Mouse (Mus musculus) A20 (cell line): ENCODE data around the gene Sit1.

Source experiments
- DNase-seq: peaks from one replicate; pipeline ENCODE4 v3.0.0-alpha.2; 2011; ENCODE audit warnings: low read depth, low spot score

Gene Sit1

DNA sequence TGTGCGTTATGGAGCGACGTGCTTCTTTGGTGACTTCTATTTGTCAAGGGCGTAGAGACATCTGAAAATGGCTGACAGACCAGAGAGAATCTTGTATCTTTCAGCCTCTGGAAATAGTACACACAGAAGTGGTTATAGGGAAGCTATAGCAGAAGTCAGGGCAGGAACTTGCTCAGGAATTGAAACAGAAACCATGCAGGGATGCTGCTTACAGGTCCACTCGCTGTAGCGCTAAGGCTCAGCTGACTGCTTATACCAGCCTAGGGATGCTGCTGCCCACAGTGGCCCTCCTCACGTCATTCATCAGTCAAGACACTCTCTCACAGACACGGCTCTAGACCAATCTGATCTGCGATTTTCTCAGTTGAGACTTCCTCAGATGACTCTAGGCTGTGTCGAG lies 13.2 kb downstream of the Sit1 start:
- no peak for DNase-seq

DNA sequence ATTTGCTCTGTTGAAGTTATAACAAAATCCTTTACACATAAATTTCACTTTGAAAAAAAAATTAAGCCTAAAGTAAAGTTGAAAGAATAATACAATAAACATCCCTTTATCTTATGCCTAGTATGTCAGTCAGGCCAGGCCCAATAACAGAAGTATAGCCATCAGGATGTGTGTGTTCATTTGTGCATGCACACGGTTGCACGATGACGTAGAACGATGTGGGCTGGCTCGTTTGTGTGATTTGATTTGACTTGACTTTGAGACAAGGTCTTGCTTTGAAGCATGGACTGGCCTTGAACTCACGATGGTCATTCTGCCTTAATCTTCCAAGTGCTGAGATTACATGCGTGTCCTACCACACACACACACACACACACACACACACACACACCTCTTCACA lies 16.7 kb downstream of the Sit1 start:
- no peak for DNase-seq

DNA sequence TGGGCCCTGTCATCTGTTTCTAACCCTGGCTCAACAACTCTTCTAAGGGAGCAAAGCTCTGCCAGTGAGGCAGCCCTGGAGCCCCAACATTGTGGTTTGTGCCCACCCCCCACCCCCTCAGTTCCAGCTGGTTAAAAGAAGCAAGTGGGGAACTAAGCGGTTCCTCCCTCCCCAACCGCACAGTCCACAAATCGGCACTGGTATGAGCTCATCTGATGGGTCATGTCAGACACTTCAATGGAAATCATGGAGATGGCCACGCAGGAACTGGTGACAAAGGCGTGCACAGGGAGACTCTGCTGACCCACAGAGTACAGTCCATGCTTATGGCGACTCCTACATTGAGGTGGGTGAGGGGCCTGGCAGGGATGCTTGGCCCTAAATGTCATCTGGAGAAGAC lies 17.6 kb downstream of the Sit1 start:
- DNase-seq: peak; percentile 39

DNA sequence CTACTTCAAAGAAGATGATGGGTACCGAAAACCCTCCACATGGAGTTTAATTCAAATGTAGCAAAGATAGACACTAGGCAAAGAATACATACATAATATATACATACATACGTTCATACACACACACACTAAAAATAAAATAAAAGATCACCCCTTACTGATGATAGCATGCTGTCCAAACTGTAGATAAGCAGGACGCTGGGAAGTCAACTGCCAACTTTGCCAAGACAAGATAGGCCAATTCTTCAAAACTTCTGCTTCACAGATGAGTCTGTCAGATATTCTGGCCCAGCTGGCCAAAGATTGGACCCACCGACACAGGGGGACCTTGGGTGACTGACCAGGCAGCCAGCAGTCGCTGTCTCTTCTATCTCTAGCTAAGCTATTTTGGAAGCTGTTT lies 20.4 kb downstream of the Sit1 start:
- DNase-seq: no peak

DNA sequence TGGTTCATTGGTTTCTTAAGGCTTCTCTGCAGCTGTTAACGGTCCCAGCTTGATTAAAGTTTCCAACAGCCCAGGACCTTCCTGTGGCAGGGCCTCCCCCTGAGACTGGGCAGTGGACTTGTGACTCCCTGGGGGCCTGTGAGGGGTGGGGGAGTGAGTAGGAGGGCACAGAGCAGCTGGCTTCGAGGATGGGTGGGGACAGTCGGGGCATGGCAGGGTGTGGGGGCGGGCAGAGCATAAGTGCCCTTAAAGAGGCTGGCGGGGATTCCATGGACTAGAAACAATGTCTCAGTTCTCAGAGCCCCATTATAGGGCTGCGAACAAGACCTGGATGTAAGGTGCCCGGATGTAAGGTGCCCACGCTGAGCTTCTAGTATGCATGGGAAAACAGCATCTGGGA lies 26.4 kb downstream of the Sit1 start:
- DNase-seq: peak; percentile 68

DNA sequence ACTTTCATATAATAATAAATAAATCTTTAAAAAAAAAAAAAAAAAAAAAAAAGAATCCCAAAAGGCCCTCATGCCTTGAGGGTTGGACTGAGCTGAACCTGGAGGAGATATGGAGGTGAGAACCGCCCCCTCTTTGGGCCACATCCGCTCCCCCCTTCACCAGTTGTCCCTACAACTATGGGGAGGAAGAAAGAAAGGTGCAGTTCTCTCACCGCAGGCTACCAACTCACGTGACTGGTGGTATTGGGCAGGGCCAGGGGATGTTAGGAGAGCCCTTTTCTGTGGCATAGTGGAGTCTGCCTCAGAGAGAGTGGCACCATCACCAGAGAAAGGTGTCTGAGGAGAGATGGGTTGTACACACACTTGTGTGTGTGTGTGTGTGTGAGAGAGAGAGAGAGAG lies 27.1 kb downstream of the Sit1 start:
- DNase-seq: peak; percentile 55

DNA sequence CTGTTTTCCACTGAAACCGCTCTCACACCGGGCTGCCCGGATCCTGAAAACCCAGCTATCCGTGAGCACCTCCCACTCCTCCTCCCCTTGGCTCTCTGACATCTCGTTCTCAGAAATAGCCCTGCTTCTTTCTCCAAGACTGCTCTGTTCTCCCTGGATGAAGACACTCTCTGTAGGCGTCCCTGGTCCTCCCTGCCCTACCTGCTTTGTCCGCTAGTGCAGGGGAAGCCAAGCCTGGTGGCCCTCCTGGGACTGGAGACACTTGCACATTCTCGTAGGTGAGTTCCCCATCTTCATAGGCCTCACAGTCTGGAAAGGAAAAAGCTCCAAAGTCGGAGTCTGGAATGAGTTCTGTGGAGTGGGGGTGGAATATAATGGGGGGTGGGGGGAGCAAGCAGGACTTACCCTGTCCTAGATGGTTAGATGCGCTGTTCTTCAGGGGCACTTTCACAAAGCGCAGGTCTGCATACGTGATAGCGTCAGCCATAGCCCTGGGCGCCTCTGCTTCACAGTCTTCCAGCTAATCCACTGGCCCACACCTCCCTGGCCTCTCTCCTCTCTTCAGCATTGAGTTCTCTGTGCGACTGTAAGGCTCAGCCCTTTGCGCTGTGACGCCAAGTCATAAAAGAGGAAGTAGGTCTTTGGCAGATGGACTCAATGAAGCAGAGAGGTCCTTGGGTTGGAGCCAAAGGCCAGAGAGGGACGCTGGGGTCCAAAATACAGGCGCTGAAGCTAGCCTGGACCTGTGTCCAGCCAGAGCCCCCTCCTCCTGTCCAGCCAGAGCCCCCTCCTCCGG lies 29.3 kb downstream of the Sit1 start, which contains the start of gene Cd72:
Gene Cd72, minus strand, starts transcription at position 588 of the 796 bp plus-strand sequence.
- peak; percentile 93 for DNase-seq

DNA sequence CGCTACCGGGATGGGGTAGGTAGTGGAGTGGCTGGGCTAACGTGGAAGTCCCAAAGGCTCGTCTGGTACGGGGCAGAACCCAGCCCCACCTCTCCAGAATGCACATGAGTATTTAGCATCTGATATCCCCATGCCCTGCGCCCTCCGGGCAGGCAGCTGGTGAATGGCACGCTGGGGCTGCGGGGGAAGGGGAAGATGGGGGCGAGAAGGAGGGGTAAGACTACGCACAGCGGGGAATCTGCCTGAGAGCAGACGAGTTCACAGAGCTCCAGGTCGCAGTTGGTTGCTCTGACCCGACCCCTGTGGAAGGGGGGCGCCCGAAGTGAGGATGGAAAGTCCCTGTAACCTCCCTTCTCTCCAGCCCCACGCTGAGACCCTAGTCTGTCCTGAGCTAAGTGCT lies 30.1 kb downstream of the Sit1 start:
- DNase-seq: peak; percentile 67

DNA sequence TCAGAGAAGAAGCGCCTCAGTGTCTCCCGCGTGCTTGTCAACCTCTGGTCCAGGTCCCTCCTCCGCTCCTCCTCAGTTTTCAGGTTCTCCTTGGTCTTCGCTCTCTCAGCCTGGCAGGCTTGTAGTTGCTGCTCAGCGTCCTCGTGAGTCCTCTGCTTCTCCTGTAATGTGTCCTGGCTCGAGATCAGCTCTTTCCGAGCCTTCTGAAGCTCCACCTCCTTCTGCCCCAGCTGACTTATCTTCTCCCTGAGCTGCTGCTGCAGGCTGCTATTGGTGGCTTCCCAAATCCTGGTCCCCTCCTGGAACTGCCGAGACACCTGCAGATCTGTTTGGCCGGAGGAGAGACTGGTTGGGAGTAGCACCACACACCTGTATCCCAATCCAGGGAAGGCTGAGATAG lies 31.2 kb downstream of the Sit1 start:
- DNase-seq: no peak

DNA sequence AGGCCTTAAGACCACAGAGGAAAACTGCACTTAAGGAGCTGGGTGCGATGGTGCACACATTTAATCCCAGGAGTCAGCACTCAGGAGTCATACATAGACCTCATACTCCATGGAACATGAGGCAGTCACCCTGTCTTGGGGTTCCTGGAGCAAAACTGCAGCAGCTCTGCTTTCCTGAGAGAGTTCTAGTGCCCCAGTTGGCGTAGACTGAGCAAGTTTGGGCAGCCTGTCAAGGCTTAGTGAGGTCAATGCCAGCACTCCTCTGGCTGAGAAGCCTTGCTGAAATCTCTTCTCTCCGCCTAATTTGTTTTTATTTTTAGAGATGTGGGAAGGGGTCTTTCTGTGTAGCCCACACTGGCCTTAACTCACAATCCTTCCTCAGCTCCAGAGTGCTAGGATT lies 35.0 kb downstream of the Sit1 start:
- DNase-seq: no peak

DNA sequence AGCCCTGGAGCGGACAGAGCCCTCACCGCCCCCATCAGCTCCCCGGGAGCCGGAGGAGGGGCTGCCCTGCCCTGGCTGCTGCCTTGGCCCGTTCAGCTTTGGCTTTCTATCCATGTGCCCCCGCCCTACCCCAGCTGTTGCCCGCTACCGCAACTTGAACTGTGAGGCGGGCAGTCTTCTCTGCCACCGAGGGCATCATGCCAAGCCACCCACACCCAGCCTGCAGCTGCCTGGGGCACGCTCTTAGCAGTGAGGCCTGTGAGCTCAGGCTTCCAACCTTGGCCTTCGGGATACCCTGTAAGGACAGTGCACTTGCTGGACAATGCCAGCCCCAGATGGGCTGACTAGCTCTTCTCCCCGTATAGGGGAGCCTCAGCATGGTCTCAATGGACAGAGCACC lies 36.3 kb downstream of the Sit1 start:
- DNase-seq: no peak

DNA sequence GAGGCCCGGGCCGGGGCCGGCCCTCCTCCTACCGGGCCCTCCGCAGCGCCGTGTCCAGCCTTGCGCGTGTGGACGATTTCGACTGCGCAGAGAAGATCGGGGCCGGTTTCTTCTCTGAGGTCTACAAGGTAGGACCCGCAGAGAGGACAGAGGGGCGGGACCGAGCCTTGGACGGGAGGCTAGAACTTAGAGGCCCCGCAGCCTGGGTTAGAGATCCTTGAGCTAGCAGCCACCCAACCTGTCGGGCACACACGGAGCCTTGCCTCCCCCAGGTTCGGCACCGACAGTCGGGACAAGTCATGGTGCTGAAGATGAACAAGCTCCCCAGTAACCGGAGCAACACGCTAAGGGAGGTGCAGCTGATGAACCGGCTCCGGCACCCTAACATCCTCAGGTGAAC lies 40.0 kb downstream of the Sit1 start:
- peak; percentile 54 for DNase-seq

DNA sequence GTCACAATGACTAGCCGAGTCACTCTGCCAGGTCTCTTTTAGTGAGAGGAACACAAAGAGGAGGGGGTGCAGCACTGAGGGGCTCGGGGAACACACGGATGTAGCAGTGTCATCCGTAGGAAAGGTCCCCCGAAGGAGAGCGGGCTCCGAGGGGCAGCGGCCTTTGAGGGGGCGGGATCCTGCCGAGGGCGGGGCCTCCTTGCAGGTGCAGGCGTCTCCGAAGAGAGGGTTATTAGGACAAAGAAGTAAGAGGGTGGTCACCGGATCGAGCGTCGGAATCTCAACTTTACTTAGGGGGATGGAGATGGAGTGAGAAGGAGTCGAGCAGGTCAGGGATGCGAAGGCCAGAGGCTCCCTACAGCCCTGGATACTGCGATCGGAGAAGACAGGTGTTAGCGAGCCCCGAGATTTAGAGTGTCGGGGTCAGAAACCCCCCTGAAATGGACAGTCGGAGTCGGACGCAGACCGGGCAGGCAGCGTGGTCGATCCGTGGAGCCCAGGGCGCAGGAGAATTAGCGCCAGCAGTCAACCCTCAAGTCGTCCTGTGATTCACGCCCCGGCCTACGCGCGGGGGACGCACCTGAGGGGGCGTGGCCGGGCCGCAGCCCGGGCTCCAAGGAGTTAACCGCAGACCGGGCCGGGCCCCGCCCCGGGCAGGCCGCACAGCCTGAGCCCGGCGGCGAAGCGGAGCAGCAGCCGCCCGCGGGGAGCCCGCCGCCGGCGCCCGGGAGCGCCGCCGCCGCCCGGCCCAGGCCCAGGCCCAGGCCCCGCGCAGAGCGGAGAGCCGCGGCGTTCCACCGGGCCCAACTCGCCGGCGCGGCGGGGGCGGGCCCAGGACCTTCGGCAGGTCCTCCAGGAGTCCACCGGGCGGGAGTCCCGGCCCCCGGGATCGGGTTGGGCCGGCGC lies 40.8 kb downstream of the Sit1 start:
- DNase-seq: peak; percentile 83

DNA sequence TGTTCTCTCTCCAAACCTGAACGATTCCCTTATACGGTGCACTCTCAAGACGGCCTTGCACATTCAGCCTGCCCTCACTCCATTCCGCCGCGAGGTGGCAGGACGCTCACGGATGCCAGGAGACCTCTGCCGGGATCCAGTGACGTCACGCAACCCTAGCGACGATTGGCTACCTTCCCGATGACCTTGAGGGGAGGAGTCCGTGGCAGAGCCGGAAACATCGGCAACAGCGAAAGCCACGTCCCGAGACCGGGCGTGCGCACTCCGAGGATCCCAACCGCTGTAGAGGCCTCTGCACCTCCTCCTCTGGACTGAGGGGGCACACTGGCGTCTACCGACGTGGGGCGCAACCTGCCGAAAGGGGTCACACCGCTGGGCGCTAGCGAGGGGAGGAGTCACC lies 41.5 kb downstream of the Sit1 start:
- DNase-seq: peak; percentile 100

DNA sequence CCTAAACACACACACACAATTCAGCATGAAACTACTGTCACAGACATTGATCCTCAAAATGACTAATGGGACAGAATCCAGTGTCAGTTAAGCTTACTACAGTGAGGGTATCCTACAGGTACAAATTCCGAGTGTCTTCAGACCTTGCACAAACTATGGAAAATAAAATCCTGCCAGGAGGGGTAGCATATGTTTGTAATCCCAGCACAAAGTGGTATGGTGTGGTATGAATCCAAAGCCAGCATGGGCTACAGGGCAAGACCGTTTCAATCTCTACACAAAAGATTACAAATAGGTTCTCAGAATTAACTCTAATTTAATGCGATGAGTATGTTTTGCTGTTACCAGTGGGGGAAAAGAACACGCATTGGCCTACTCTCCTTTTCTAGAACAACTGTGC lies 41.9 kb downstream of the Sit1 start, which contains the start of gene Tesk1:
Gene Tesk1, plus strand, starts transcription at position 301 of the 400 bp plus-strand sequence.
- DNase-seq: no peak

DNA sequence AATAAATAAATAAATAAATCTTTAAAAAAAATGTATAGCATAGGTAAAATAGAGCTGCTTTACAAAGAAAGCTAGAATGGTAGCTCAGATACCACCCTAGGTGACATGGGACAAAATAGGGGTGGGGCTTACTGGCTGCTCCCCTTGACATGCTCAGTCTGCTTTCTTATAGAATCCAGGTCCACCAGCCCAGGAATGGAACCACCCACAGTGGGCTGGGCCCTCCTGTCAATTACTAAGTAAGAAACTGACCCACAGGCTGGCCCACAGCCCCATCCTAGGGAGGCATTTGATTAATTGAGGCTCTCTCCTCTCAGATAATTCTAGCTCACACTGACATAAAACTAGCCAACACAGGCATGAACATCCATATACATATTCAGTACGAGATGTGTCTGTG lies 50.7 kb downstream of the Sit1 start:
- no peak for DNase-seq
